Mouse (Mus musculus): Measurements from ENCODE around the gene Ankrd34b. TPM values are rescaled to one million over a fixed set of nuclear protein-coding genes. Genes with fewer than 3 reads are reported as not detected.

Ankrd34b gene
- 0.99 and 1.4 TPM in 2 replicates for polyA plus RNA-seq (2015; fragmentation: Nextera tagmentation; extraction: Ambion mirVana)

DNA sequence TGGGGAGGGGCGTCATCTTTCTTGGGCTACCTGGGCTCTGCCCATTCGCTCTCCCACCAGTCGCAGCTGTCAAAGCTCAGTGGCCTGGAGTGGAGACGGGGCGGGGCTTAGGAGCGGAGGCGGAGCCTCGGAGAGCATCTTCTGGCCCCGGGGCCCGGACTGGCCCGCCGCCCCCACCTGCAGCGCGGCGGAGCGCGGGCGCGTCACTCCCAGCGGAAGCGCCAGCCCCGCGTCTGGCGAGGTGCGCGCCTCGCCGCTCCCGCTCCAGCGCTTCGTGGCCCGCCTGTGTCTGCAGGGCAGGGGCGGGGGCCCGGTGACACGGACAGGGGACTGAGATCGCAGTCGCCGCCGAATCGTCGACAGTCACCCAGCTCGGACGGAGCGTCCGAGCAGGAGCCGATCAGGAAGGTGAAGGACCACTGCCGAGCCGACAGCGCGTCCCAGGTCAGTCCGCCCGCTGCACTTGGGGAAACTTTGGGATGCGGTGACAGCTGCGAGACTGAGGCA lies at the start of gene Ankrd34b:
Gene Ankrd34b, plus strand, starts transcription at position 139 of the 507 bp plus-strand sequence.
- Histone ChIP-seq H3K36me3 (no peaks in the 10 kb centered on the region), H3K9me3 (no peaks in the 10 kb centered on the region), H3K4me2 (replicated peaks) (peak within 1 kb of the TSS; percentile 99), H3K27me3 (peaks cover 66% of the 10 kb centered on the region), H3K4me1 (replicated peaks) (peaks cover 18% of the 10 kb centered on the region), H3K4me3 (replicated peaks) (peak within 1 kb of the TSS; percentile 70), H3K9ac (replicated peaks) (peak within 1 kb of the TSS; percentile 70), H3K27ac (no peak within 1 kb of the TSS; the same call in 1 of the 2 replicates)
- peak; percentile 85 for ATAC-seq
- WGBS: under 1% methylated on average over 54 of the region's 54 CpGs

DNA sequence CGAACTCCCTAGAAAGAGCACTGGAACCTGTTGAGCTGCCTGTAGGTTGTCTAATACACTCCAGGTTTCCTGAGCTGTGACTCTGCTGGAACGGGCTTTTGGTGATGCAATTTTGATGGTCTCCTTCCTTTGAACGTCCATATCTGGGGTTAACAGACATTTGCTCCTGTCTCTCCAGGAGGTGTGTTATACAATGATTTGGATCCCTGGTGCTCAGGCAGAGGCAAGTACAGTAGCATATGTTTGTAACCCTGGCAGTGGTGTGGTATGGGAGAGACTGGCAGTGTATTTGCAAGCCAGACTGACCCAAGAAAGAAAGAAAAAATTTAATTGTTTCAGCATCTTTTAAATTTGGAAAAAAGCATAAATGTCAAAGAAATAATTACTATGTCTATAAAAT lies 38.3 kb upstream of the Ankrd34b start:
- Histone ChIP-seq H3K4me1 (replicated peaks) (no peaks in the 10 kb centered on the region), H3K4me2 (replicated peaks) (no peak overlapping the region), H3K27ac (no peak overlapping the region), H3K4me3 (replicated peaks) (no peak overlapping the region), H3K9me3 (no peaks in the 10 kb centered on the region), H3K9ac (replicated peaks) (no peak overlapping the region), H3K36me3 (no peaks in the 10 kb centered on the region), H3K27me3 (no peaks in the 10 kb centered on the region)
- WGBS: 90% methylated on average over 3 of the region's 3 CpGs
- ATAC-seq: no peak

GRCm38 (mm10) chr13:92393047-92393661 lies 32.5 kb upstream of the Ankrd34b start:
- Histone ChIP-seq H3K4me2 (replicated peaks) (no peak overlapping the region), H3K27ac (no peak overlapping the region), H3K4me3 (replicated peaks) (no peak overlapping the region), H3K9me3 (no peaks in the 10 kb centered on the region), H3K27me3 (no peaks in the 10 kb centered on the region), H3K9ac (replicated peaks) (no peak overlapping the region), H3K36me3 (no peaks in the 10 kb centered on the region), H3K4me1 (replicated peaks) (no peaks in the 10 kb centered on the region)
- ATAC-seq: no peak
- 78% methylated on average over 12 of the region's 12 CpGs for WGBS

DNA sequence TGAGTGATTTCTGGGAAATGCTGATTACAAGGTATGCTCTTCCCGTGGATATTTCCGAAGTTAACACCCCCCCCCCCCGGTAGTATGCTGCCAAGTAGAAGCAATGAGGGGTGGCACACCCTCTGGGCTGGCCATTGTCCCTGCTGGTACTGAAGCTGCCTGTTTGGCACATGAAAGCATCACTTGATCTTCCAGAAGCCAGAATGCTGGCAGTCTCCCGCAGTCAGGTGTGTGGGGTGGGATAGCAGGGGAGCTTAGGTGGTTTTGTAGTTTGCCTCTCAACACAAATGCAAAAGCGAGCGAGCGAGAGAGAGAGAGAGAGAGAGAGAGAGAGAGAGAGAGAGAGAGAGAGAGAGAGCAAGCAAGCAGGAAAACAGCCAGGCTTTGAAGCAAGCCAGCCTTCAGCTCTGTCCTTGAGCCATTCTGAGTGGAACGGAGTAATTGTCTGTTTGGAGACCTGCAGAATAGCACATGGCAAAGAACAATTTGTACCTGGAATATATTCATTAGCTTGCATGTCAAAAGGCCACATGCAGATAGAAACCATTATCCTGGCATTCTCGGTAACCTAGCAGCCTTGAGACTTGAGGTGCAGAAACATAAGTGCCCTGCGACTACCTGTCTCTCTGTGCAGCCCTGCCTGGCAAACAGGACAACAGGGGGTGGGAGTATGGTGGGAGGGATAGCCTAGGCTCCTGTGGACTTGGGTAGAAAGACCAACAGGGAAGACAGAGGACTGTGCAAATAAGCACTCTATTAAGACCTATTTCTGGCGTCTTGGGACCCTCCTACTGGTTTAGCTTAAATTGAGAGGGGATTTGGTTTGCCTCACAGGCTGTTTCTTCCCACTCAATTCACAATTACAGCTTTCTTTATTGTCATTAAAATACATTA lies 27.0 kb upstream of the Ankrd34b start:
- H3K4me2 ChIP-seq (replicated peaks): no peak overlapping the region
- H3K9ac ChIP-seq (replicated peaks): no peak overlapping the region
- H3K36me3 ChIP-seq: no peaks in the 10 kb centered on the region
- H3K9me3 ChIP-seq: no peaks in the 10 kb centered on the region
- H3K27ac ChIP-seq: no peak overlapping the region
- 63% methylated on average over 11 of the region's 11 CpGs for WGBS
- no peak overlapping the region for H3K4me3 ChIP-seq (replicated peaks)
- no peaks in the 10 kb centered on the region for H3K4me1 ChIP-seq (replicated peaks)
- no peaks in the 10 kb centered on the region for H3K27me3 ChIP-seq
- ATAC-seq: no peak

DNA sequence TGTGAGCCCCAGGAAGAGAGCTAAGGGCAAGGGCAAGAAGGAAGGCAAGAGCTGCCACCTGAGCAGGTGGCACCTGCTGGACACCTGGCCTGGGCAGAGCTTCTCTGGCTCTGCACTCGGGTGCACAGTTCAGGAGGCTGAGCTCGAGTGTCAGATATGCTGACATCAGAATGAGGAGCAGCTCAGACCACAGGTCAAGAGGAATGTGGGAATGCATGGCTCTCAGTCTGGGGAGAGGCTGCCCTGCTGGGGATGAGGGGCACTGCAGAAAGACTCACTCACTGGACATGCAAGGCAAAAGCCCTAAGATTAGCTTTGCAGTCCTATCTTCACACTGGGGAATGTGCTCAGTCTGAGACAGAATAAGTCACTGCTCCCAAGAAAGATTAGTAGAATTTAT lies 23.6 kb upstream of the Ankrd34b start:
- no peaks in the 10 kb centered on the region for H3K36me3 ChIP-seq
- H3K27ac ChIP-seq: no peak overlapping the region
- H3K27me3 ChIP-seq: no peaks in the 10 kb centered on the region
- H3K9ac ChIP-seq (replicated peaks): no peak overlapping the region
- H3K4me1 ChIP-seq (replicated peaks): no peaks in the 10 kb centered on the region
- no peak overlapping the region for H3K4me3 ChIP-seq (replicated peaks)
- H3K9me3 ChIP-seq: no peaks in the 10 kb centered on the region
- ATAC-seq: no peak
- no peak overlapping the region for H3K4me2 ChIP-seq (replicated peaks)
- 76% methylated on average over 2 of the region's 2 CpGs for WGBS

DNA sequence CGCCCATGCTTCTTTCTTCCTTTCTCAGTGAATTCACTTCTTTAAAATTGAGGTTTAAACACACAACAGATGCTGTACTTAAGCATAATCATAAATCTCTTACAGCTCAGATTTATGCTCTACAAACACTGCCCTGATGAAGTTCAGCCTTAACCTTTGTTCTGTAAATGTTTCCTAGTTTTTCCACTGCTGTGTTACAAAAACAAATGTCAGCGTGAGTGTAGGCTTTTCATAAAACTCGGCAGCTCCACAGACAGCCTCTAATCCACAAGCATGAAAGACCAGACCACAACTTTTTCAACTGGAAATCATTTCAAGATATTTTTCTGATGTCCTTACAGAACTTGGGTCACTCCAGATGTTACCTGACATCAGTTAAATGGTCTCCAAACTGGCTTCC lies 22.2 kb upstream of the Ankrd34b start:
- Histone ChIP-seq H3K4me2 (replicated peaks) (no peak overlapping the region), H3K4me1 (replicated peaks) (no peaks in the 10 kb centered on the region), H3K36me3 (no peaks in the 10 kb centered on the region), H3K27ac (no peak overlapping the region), H3K27me3 (no peaks in the 10 kb centered on the region), H3K9ac (replicated peaks) (no peak overlapping the region), H3K4me3 (replicated peaks) (no peak overlapping the region), H3K9me3 (no peaks in the 10 kb centered on the region)
- 80% methylated on average over 3 of the region's 3 CpGs for WGBS
- no peak for ATAC-seq

DNA sequence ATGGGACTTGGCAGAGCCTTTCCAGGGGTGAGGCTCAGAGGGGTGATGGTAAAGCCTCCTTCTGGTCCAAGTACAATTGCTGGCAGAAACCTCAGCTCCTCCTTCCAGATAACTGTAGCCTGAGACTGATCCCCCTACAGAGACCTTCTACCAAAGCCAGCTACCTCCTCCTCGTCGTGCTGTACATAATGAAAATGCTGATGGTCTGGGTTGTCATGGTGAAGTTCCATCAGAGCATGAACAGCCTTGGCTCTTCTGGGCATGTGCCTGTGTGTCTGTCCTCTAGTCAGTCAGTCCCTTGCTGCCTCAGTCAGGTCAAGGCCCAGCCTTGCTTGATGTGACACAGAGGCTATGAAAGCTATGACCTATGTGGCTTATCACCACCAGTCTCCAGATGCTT lies 15.2 kb upstream of the Ankrd34b start:
- Histone ChIP-seq H3K4me2 (replicated peaks) (no peak overlapping the region), H3K9me3 (no peaks in the 10 kb centered on the region; the same call in 1 of the 2 replicates), H3K4me3 (replicated peaks) (no peak overlapping the region), H3K36me3 (no peaks in the 10 kb centered on the region), H3K27ac (no peak overlapping the region), H3K9ac (replicated peaks) (no peak overlapping the region), H3K27me3 (no peaks in the 10 kb centered on the region), H3K4me1 (replicated peaks) (no peaks in the 10 kb centered on the region)
- 71% methylated on average over 2 of the region's 2 CpGs for WGBS
- ATAC-seq: no peak

DNA sequence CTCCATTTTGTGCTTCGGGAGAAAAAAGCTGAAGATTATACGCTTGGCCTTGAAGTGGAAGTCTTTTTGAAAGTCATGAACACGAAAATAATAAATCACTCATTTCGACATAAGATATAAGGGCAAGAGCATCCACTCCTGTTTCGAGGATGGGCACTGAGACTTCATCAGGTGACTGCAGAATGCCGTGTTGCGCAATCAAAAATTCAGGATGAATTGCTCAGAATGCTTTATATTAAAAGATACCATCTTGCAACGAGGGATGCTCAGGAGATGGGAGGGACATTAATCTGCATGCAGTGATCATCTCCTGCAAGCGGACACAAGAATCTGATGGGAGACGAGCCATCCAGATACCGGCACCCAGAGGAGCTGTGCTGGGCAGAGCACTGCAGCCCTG lies 6.1 kb upstream of the Ankrd34b start:
- ATAC-seq: no peak
- 89% methylated on average over 11 of the region's 11 CpGs for WGBS
- Histone ChIP-seq H3K9ac (replicated peaks) (no peak overlapping the region), H3K4me1 (replicated peaks) (no peaks in the 10 kb centered on the region), H3K4me2 (replicated peaks) (no peak overlapping the region), H3K27me3 (peaks cover 21% of the 10 kb centered on the region), H3K36me3 (no peaks in the 10 kb centered on the region), H3K4me3 (replicated peaks) (no peak overlapping the region), H3K27ac (no peak overlapping the region), H3K9me3 (no peaks in the 10 kb centered on the region)

GRCm38 (mm10) chr13:92423711-92424110 lies 2.0 kb upstream of the Ankrd34b start:
- Histone ChIP-seq H3K36me3 (no peaks in the 10 kb centered on the region), H3K4me1 (replicated peaks) (peaks cover 18% of the 10 kb centered on the region), H3K27me3 (peaks cover 61% of the 10 kb centered on the region), H3K4me3 (replicated peaks) (no peak overlapping the region), H3K27ac (no peak overlapping the region), H3K9me3 (no peaks in the 10 kb centered on the region), H3K9ac (replicated peaks) (no peak overlapping the region), H3K4me2 (replicated peaks) (no peak overlapping the region)
- WGBS: 61% methylated on average over 3 of the region's 3 CpGs
- ATAC-seq: no peak

- Histone ChIP-seq H3K4me1 (replicated peaks) (peaks cover 18% of the 10 kb centered on the region), H3K36me3 (no peaks in the 10 kb centered on the region), H3K9me3 (no peaks in the 10 kb centered on the region), H3K4me2 (replicated peaks) (peak overlapping the region; percentile 99), H3K27me3 (peaks cover 66% of the 10 kb centered on the region), H3K4me3 (replicated peaks) (peak overlapping the region; percentile 70), H3K9ac (replicated peaks) (peak overlapping the region; percentile 70), H3K27ac (no peak overlapping the region; the same call in 1 of the 2 replicates)
- ATAC-seq: peak; percentile 82
- WGBS: under 1% methylated on average over 90 of the region's 92 CpGs
Measured at GRCm38 (mm10) chr13:92426294-92427051, 777 bp downstream of the Ankrd34b start.

- Histone ChIP-seq H3K9me3 (no peaks in the 10 kb centered on the region), H3K4me1 (replicated peaks) (peaks cover 18% of the 10 kb centered on the region), H3K27ac (no peak overlapping the region), H3K4me2 (replicated peaks) (peak overlapping the region; percentile 99), H3K4me3 (replicated peaks) (peak overlapping the region; percentile 70), H3K36me3 (no peaks in the 10 kb centered on the region), H3K9ac (replicated peaks) (no peak overlapping the region), H3K27me3 (peaks cover 66% of the 10 kb centered on the region)
- WGBS: 54% methylated on average over 4 of the region's 4 CpGs
- ATAC-seq: no peak
Measured at GRCm38 (mm10) chr13:92427351-92427855, 1.7 kb downstream of the Ankrd34b start.
